Mouse (Mus musculus): Measurements from ENCODE around the gene Btbd2. TPM values are rescaled to one million over a fixed set of nuclear protein-coding genes. Genes with fewer than 3 reads are reported as not detected.

Btbd2 gene
- polyA plus RNA-seq, 1 experiment from 2014 or later, result 78.3 TPM

GRCm38 (mm10) chr10:80700038-80700504, 43.2 kb upstream of the Btbd2 start:
- Histone ChIP-seq H3K4me1 (replicated peaks; ENCODE audit: control insufficient read depth, insufficient read depth, low read length) (peaks cover 9% of the 10 kb centered on the region), H3K27me3 (ENCODE audit: control insufficient read depth, insufficient read depth, low read length) (no peaks in the 10 kb centered on the region), H3K27ac (ENCODE audit: low read depth, low read length) (no peak overlapping the region), H3K9ac (ENCODE audit: low read length) (no peak overlapping the region), H3K36me3 (ENCODE audit: control insufficient read depth, insufficient read depth, low read length) (no peaks in the 10 kb centered on the region), H3K9me3 (ENCODE audit: control insufficient read depth, low read length) (no peaks in the 10 kb centered on the region), H3K4me2 (ENCODE audit: low read depth, low read length, severe bottlenecking) (no peak overlapping the region), H3K4me3 (ENCODE audit: low read depth, low read length) (no peak overlapping the region)
- no peak for ATAC-seq (replicated peaks; ENCODE audit: low FRiP score)
- WGBS, result 85% methylated on average over 7 of the region's 7 CpGs
- DNase-seq (ENCODE audit: low spot score), result no peak

GRCm38 (mm10) chr10:80698605-80699004, 41.7 kb upstream of the Btbd2 start:
- ATAC-seq (replicated peaks; ENCODE audit: low FRiP score), result no peak
- Histone ChIP-seq H3K9ac (ENCODE audit: low read length) (no peak overlapping the region), H3K9me3 (ENCODE audit: control insufficient read depth, low read length) (no peaks in the 10 kb centered on the region), H3K4me2 (ENCODE audit: low read depth, low read length, severe bottlenecking) (no peak overlapping the region), H3K27ac (ENCODE audit: low read depth, low read length) (no peak overlapping the region), H3K27me3 (ENCODE audit: control insufficient read depth, insufficient read depth, low read length) (no peaks in the 10 kb centered on the region), H3K4me3 (ENCODE audit: low read depth, low read length) (no peak overlapping the region), H3K4me1 (replicated peaks; ENCODE audit: control insufficient read depth, insufficient read depth, low read length) (peaks cover 9% of the 10 kb centered on the region), H3K36me3 (ENCODE audit: control insufficient read depth, insufficient read depth, low read length) (no peaks in the 10 kb centered on the region)
- DNase-seq (ENCODE audit: low spot score), result no peak
- 92% methylated on average over 9 of the region's 9 CpGs for WGBS

- Histone ChIP-seq H3K4me3 (ENCODE audit: low read depth, low read length) (no peak overlapping the region), H3K36me3 (ENCODE audit: control insufficient read depth, insufficient read depth, low read length) (no peaks in the 10 kb centered on the region), H3K27ac (ENCODE audit: low read depth, low read length) (no peak overlapping the region), H3K9ac (ENCODE audit: low read length) (no peak overlapping the region), H3K4me1 (replicated peaks; ENCODE audit: control insufficient read depth, insufficient read depth, low read length) (peaks cover 5% of the 10 kb centered on the region), H3K27me3 (ENCODE audit: control insufficient read depth, insufficient read depth, low read length) (no peaks in the 10 kb centered on the region), H3K9me3 (ENCODE audit: control insufficient read depth, low read length) (no peaks in the 10 kb centered on the region), H3K4me2 (ENCODE audit: low read depth, low read length, severe bottlenecking) (no peak overlapping the region)
- WGBS, result 86% methylated on average over 9 of the region's 9 CpGs
- no peak for ATAC-seq (replicated peaks; ENCODE audit: low FRiP score)
- DNase-seq (ENCODE audit: low spot score), result no peak
Measured at GRCm38 (mm10) chr10:80697812-80698211, 40.9 kb upstream of the Btbd2 start.

- H3K9ac ChIP-seq (ENCODE audit: low read length), result no peak overlapping the region
- H3K9me3 ChIP-seq (ENCODE audit: control insufficient read depth, low read length), result no peaks in the 10 kb centered on the region
- no peak for DNase-seq (ENCODE audit: low spot score)
- no peak overlapping the region for H3K4me2 ChIP-seq (ENCODE audit: low read depth, low read length, severe bottlenecking)
- no peak for ATAC-seq (replicated peaks; ENCODE audit: low FRiP score)
- 93% methylated on average over 8 of the region's 8 CpGs for WGBS
- no peaks in the 10 kb centered on the region for H3K27me3 ChIP-seq (ENCODE audit: control insufficient read depth, insufficient read depth, low read length)
- no peaks in the 10 kb centered on the region for H3K36me3 ChIP-seq (ENCODE audit: control insufficient read depth, insufficient read depth, low read length)
- peaks cover 4% of the 10 kb centered on the region for H3K4me1 ChIP-seq (replicated peaks; ENCODE audit: control insufficient read depth, insufficient read depth, low read length)
- no peak overlapping the region for H3K4me3 ChIP-seq (ENCODE audit: low read depth, low read length)
- H3K27ac ChIP-seq (ENCODE audit: low read depth, low read length), result no peak overlapping the region
Measured at GRCm38 (mm10) chr10:80697393-80697787, 40.5 kb upstream of the Btbd2 start.

GRCm38 (mm10) chr10:80696502-80697392, 39.9 kb upstream of the Btbd2 start:
- Histone ChIP-seq H3K9me3 (ENCODE audit: control insufficient read depth, low read length) (no peaks in the 10 kb centered on the region), H3K36me3 (ENCODE audit: control insufficient read depth, insufficient read depth, low read length) (no peaks in the 10 kb centered on the region), H3K4me2 (ENCODE audit: low read depth, low read length, severe bottlenecking) (no peak overlapping the region), H3K4me1 (replicated peaks; ENCODE audit: control insufficient read depth, insufficient read depth, low read length) (peaks cover 4% of the 10 kb centered on the region), H3K27me3 (ENCODE audit: control insufficient read depth, insufficient read depth, low read length) (no peaks in the 10 kb centered on the region), H3K9ac (ENCODE audit: low read length) (no peak overlapping the region), H3K27ac (ENCODE audit: low read depth, low read length) (no peak overlapping the region), H3K4me3 (ENCODE audit: low read depth, low read length) (no peak overlapping the region)
- ATAC-seq (replicated peaks; ENCODE audit: low FRiP score) (no peak), DNase-seq (ENCODE audit: low spot score) (no peak)
- WGBS, result 78% methylated on average over 11 of the region's 12 CpGs

GRCm38 (mm10) chr10:80695801-80696501, 39.1 kb upstream of the Btbd2 start:
- no peak overlapping the region for H3K9ac ChIP-seq (ENCODE audit: low read length)
- H3K36me3 ChIP-seq (ENCODE audit: control insufficient read depth, insufficient read depth, low read length), result no peaks in the 10 kb centered on the region
- WGBS, result 76% methylated on average over 10 of the region's 10 CpGs
- H3K4me2 ChIP-seq (ENCODE audit: low read depth, low read length, severe bottlenecking), result no peak overlapping the region
- peaks cover 2% of the 10 kb centered on the region for H3K4me1 ChIP-seq (replicated peaks; ENCODE audit: control insufficient read depth, insufficient read depth, low read length)
- no peak overlapping the region for H3K27ac ChIP-seq (ENCODE audit: low read depth, low read length)
- no peaks in the 10 kb centered on the region for H3K27me3 ChIP-seq (ENCODE audit: control insufficient read depth, insufficient read depth, low read length)
- no peak for ATAC-seq (replicated peaks; ENCODE audit: low FRiP score)
- no peaks in the 10 kb centered on the region for H3K9me3 ChIP-seq (ENCODE audit: control insufficient read depth, low read length)
- H3K4me3 ChIP-seq (ENCODE audit: low read depth, low read length), result no peak overlapping the region
- DNase-seq (ENCODE audit: low spot score), result no peak

GRCm38 (mm10) chr10:80695186-80695585, 38.3 kb upstream of the Btbd2 start:
- no peak overlapping the region for H3K4me3 ChIP-seq (ENCODE audit: low read depth, low read length)
- no peaks in the 10 kb centered on the region for H3K36me3 ChIP-seq (ENCODE audit: control insufficient read depth, insufficient read depth, low read length)
- DNase-seq (ENCODE audit: low spot score) (no peak), ATAC-seq (replicated peaks; ENCODE audit: low FRiP score) (no peak)
- no peak overlapping the region for H3K27ac ChIP-seq (ENCODE audit: low read depth, low read length)
- H3K4me1 ChIP-seq (replicated peaks; ENCODE audit: control insufficient read depth, insufficient read depth, low read length), result 0 out of 2 replicates have a peak, but pooled peaks cover 2% of the 10 kb centered on the region
- no peaks in the 10 kb centered on the region for H3K27me3 ChIP-seq (ENCODE audit: control insufficient read depth, insufficient read depth, low read length)
- H3K9ac ChIP-seq (ENCODE audit: low read length), result no peak overlapping the region
- no peaks in the 10 kb centered on the region for H3K9me3 ChIP-seq (ENCODE audit: control insufficient read depth, low read length)
- H3K4me2 ChIP-seq (ENCODE audit: low read depth, low read length, severe bottlenecking), result no peak overlapping the region
- WGBS, result 95% methylated on average over 2 of the region's 2 CpGs

- H3K4me3 ChIP-seq (ENCODE audit: low read depth, low read length), result no peak overlapping the region
- no peaks in the 10 kb centered on the region for H3K9me3 ChIP-seq (ENCODE audit: control insufficient read depth, low read length)
- no peaks in the 10 kb centered on the region for H3K27me3 ChIP-seq (ENCODE audit: control insufficient read depth, insufficient read depth, low read length)
- ATAC-seq (replicated peaks; ENCODE audit: low FRiP score) (no peak), DNase-seq (ENCODE audit: low spot score) (no peak)
- WGBS, result 91% methylated on average over 13 of the region's 13 CpGs
- peaks cover 6% of the 10 kb centered on the region for H3K36me3 ChIP-seq (ENCODE audit: control insufficient read depth, insufficient read depth, low read length)
- H3K27ac ChIP-seq (ENCODE audit: low read depth, low read length), result no peak overlapping the region
- no peak overlapping the region for H3K9ac ChIP-seq (ENCODE audit: low read length)
- H3K4me2 ChIP-seq (ENCODE audit: low read depth, low read length, severe bottlenecking), result no peak overlapping the region
- H3K4me1 ChIP-seq (replicated peaks; ENCODE audit: control insufficient read depth, insufficient read depth, low read length), result no peaks in the 10 kb centered on the region
Measured at GRCm38 (mm10) chr10:80694159-80694938, 37.5 kb upstream of the Btbd2 start.

Measured in forebrain, embryonic 11.5 days (tissue).